Mouse (Mus musculus): Measurements from ENCODE around the gene 0610010K14Rik.

GRCm38 (mm10) chr11:70284757-70285156, 47.0 kb upstream of the 0610010K14Rik start:
- TF ChIP-seq POLR2A (IDR thresholded peaks at IDR 0.05; ENCODE audit: insufficient read depth, low read length) (no peak), CTCF (IDR thresholded peaks at IDR 0.05; ENCODE audit: low read depth, low read length) (no peak)

All from ES-Bruce4 (cell line).